Mouse (Mus musculus): Measurements from ENCODE around the gene Parva. TPM values are rescaled to one million over a fixed set of nuclear protein-coding genes. Genes with fewer than 3 reads are reported as not detected.

Gene Parva
- total RNA-seq, 2 experiments from 2014 or later = 0.84 TPM; not detected in 1

- ATAC-seq (replicated peaks; ENCODE audit: low FRiP score, poor library complexity, severe bottlenecking) = no peak
Observed at GRCm38 (mm10) chr7:112467687-112468111, 40.4 kb downstream of the Parva start.

- no peak for ATAC-seq (replicated peaks; ENCODE audit: low FRiP score, poor library complexity, severe bottlenecking)
Observed at GRCm38 (mm10) chr7:112469817-112470216, 42.5 kb downstream of the Parva start.

GRCm38 (mm10) chr7:112471316-112471715 is 44.0 kb downstream of the Parva start:
- no peak for ATAC-seq (replicated peaks; ENCODE audit: low FRiP score, poor library complexity, severe bottlenecking)

GRCm38 (mm10) chr7:112472024-112472707 is 44.9 kb downstream of the Parva start:
- no peak for ATAC-seq (replicated peaks; ENCODE audit: low FRiP score, poor library complexity, severe bottlenecking)

- ATAC-seq (replicated peaks; ENCODE audit: low FRiP score, poor library complexity, severe bottlenecking) = no peak
Observed at GRCm38 (mm10) chr7:112472708-112473281, 45.5 kb downstream of the Parva start.

GRCm38 (mm10) chr7:112473649-112474435 is 46.5 kb downstream of the Parva start:
- no peak for ATAC-seq (replicated peaks; ENCODE audit: low FRiP score, poor library complexity, severe bottlenecking)

GRCm38 (mm10) chr7:112479116-112479515 is 51.8 kb downstream of the Parva start:
- ATAC-seq (replicated peaks; ENCODE audit: low FRiP score, poor library complexity, severe bottlenecking) = no peak

- ATAC-seq (replicated peaks; ENCODE audit: low FRiP score, poor library complexity, severe bottlenecking) = no peak
Observed at GRCm38 (mm10) chr7:112481031-112481430, 53.7 kb downstream of the Parva start.

- ATAC-seq (replicated peaks; ENCODE audit: low FRiP score, poor library complexity, severe bottlenecking) = no peak
Observed at GRCm38 (mm10) chr7:112482572-112482971, 55.3 kb downstream of the Parva start.

GRCm38 (mm10) chr7:112483382-112483781 is 56.1 kb downstream of the Parva start:
- no peak for ATAC-seq (replicated peaks; ENCODE audit: low FRiP score, poor library complexity, severe bottlenecking)

- no peak for ATAC-seq (replicated peaks; ENCODE audit: low FRiP score, poor library complexity, severe bottlenecking)
Observed at GRCm38 (mm10) chr7:112490825-112491224, 63.5 kb downstream of the Parva start.

GRCm38 (mm10) chr7:112491737-112492136 is 64.4 kb downstream of the Parva start:
- no peak for ATAC-seq (replicated peaks; ENCODE audit: low FRiP score, poor library complexity, severe bottlenecking)

GRCm38 (mm10) chr7:112495950-112496349 is 68.6 kb downstream of the Parva start:
- ATAC-seq (replicated peaks; ENCODE audit: low FRiP score, poor library complexity, severe bottlenecking) = no peak

GRCm38 (mm10) chr7:112496921-112497320 is 69.6 kb downstream of the Parva start:
- ATAC-seq (replicated peaks; ENCODE audit: low FRiP score, poor library complexity, severe bottlenecking) = no peak

- no peak for ATAC-seq (replicated peaks; ENCODE audit: low FRiP score, poor library complexity, severe bottlenecking)
Observed at GRCm38 (mm10) chr7:112498591-112499301, 71.4 kb downstream of the Parva start.

- ATAC-seq (replicated peaks; ENCODE audit: low FRiP score, poor library complexity, severe bottlenecking) = no peak; the same call in 1 of the 2 replicates
Observed at GRCm38 (mm10) chr7:112499453-112500133, 72.3 kb downstream of the Parva start.

GRCm38 (mm10) chr7:112500134-112500490 is 72.8 kb downstream of the Parva start:
- ATAC-seq (replicated peaks; ENCODE audit: low FRiP score, poor library complexity, severe bottlenecking) = no peak

GRCm38 (mm10) chr7:112502050-112502809 is 74.9 kb downstream of the Parva start:
- no peak for ATAC-seq (replicated peaks; ENCODE audit: low FRiP score, poor library complexity, severe bottlenecking)

- ATAC-seq (replicated peaks; ENCODE audit: low FRiP score, poor library complexity, severe bottlenecking) = no peak
Observed at GRCm38 (mm10) chr7:112502845-112503244, 75.5 kb downstream of the Parva start.

All from erythroid progenitor cell, adult 5-6 weeks (primary cell).